Mouse (Mus musculus) brain, embryonic 14.5 days (tissue): Measurements from ENCODE around the gene Usp39.

ENCODE experiments used
- CTCF ChIP-seq: fragments of 200-500 bp; IDR thresholded peaks from 2 replicates; pipeline ENCODE4 v1.5.1; 2012; ENCODE audit warnings: inconsistent platforms, mild to moderate bottlenecking, moderate library complexity, borderline replicate concordance; ENCODE audit not compliant: insufficient read depth, insufficient read length; ENCODE audit errors: extremely low read depth
- POLR2A ChIP-seq: fragments of 200-500 bp; IDR thresholded peaks from 2 replicates; pipeline ENCODE4 v1.6.1; 2012; ENCODE audit warnings: mild to moderate bottlenecking, inconsistent platforms, borderline replicate concordance; ENCODE audit not compliant: poor library complexity, insufficient read depth, insufficient read length, severe bottlenecking; ENCODE audit errors: extremely low read depth

GRCm38 (mm10) chr6:72371571-72371970 is 26.6 kb upstream of the Usp39 start:
- TF ChIP-seq POLR2A (no peak), CTCF (no peak)
